Mouse (Mus musculus) bone marrow, adult 2 months (tissue): Measurements from ENCODE around the gene Klhdc4. TPM values are rescaled to one million over a fixed set of nuclear protein-coding genes. Genes with fewer than 3 reads are reported as not detected.

Experiments
- H3K27ac ChIP-seq: fragments of 200-500 bp; 2 replicates; pipeline ENCODE4 v1.5.1; 2012; ENCODE audit warnings: low read depth, mild to moderate bottlenecking, control low read depth, inconsistent platforms, low read length; ENCODE audit not compliant: control insufficient read depth, poor library complexity, insufficient read depth
- H3K4me1 ChIP-seq: fragments of 200-500 bp; 2 replicates; pipeline ENCODE4 v1.6.1; 2011; ENCODE audit warnings: low read length; ENCODE audit not compliant: control insufficient read depth, insufficient read depth
- H3K4me3 ChIP-seq: fragments of 200-500 bp; replicated peaks from 2 replicates; pipeline ENCODE3; 2011; ENCODE audit warnings: mild to moderate bottlenecking, low read depth, low read length, control low read depth; ENCODE audit not compliant: control insufficient read depth
- CTCF ChIP-seq: fragments of 200-500 bp; IDR thresholded peaks from 2 replicates; pipeline ENCODE4 v1.5.1; 2011; ENCODE audit warnings: low read length, control low read depth; ENCODE audit not compliant: control insufficient read depth, insufficient read depth
- POLR2A ChIP-seq: fragments of 200-500 bp; IDR thresholded peaks from 2 replicates; pipeline ENCODE4 v1.6.1; 2011; ENCODE audit warnings: low read depth, mild to moderate bottlenecking, control low read depth, low read length, borderline replicate concordance; ENCODE audit not compliant: control insufficient read depth
- WGBS: fragments of 180-500 bp; shearing (Covaris S2); methylation state at CpG from one replicate; pipeline ENCODE4 v1.1.7; 2018; 5-methylcytosine and 5-hydroxymethylcytosine counted together
- polyA plus RNA-seq: library from polyadenylated mRNA; stranded (reverse); fragments of >200 nt; gene quantifications from 2 replicates; pipeline ENCODE4 v1.2.4, GENCODE M21; 2011; ENCODE audit warnings: low replicate concordance; ENCODE audit not compliant: missing spikeins, insufficient read depth, insufficient read length

Gene Klhdc4
- polyA plus RNA-seq, 1 experiment = 56.2 TPM

DNA sequence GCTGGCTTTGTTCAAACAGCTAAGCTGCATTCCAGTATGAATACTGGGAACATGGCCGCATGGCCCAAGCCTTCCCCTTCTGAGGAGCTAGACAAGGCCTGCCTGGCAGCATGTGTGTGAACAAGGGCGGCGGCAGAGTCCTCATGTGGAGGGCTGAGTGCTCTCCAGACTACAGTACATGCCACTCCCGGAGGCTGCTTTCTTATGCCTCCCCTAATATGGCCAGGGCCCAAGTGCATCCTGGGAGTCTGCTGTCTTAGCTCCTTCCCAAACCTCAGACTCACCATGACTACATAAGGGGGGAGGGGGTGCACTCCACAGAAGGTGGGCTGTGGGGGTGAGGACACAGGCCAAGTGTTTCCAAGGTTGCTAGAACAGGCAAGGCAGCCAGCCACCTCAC lies 36.7 kb downstream of the Klhdc4 start:
- Histone ChIP-seq H3K4me3 (no peak overlapping the region), H3K4me1 (peaks cover 22% of the 10 kb centered on the region), H3K27ac (peak overlapping the region; percentile 86)
- TF ChIP-seq CTCF = no peak
- TF ChIP-seq POLR2A = no peak
- WGBS = 62% methylated on average over 4 of the region's 4 CpGs

DNA sequence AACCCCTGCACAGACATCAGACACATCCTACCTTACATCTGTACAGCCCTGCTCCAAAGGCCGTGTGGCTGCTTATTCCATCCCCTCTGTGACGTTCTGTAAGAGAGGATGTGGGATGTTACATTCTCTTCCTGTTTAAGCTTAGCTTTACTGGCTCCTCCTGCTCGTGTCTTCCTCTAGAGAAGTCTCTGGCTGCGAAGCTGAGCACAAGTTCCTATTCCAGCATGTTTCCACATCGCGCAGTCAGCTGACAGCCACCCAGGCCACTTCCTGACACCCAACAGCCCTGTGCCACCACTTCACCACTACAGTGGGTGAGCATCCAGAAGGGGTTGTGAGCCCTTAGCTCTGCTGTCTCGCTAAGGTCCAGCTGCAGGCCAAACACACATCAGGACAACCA lies 37.2 kb downstream of the Klhdc4 start:
- Histone ChIP-seq H3K27ac (peak overlapping the region; percentile 90), H3K4me3 (peak overlapping the region; percentile 80), H3K4me1 (peaks cover 21% of the 10 kb centered on the region; the same call in 1 of the 2 replicates)
- TF ChIP-seq CTCF (no peak), POLR2A (peak; percentile 59; the same call in 1 of the 2 replicates)
- WGBS = 2% methylated on average over 7 of the region's 7 CpGs

DNA sequence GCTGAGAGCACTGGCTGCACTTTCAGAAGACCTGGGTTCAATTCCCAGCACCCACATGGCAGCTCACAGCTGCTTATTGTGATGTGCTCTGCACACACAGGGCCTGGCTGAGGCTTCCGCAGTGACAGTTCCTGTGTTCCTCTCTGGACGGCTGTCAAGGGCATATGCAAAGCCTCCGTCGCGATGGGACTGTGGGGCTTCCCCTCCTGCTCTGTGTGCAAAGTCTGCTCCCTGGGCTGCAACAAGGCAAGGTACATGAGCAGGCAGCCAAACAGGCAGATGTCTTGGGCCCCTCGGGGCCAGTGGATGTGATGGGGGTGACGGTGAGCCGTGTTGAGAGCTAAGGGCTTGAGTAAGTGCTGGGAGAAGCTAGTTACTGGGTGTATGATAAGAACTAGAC lies 40.6 kb downstream of the Klhdc4 start:
- 64% methylated on average over 8 of the region's 8 CpGs for WGBS
- TF ChIP-seq CTCF (no peak), POLR2A (peak; percentile 28; the same call in 1 of the 2 replicates)

DNA sequence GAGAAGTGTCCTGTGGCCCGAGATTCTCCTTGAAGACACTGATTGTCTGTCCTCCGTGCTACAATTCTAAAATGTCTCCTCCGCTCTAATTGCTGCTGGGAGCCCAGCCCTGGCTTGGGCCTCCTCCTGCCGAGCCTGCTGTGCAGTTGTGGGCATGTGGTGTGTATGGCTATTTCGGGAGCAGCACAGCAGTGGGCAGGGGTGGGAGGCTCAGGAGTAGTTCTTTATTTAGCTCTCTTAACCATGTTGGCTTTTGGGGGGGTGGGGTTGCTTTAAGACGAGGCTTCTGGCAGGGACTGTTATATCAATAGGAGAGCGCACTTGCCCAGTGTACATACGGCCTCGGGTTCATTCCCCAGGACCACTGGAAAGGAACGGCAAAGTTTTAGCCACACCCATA lies 42.8 kb downstream of the Klhdc4 start:
- no peak for TF ChIP-seq POLR2A
- no peak for TF ChIP-seq CTCF
- H3K4me3 ChIP-seq = no peak overlapping the region
- no peak overlapping the region for H3K27ac ChIP-seq
- WGBS = 47% methylated on average over 10 of the region's 10 CpGs
- H3K4me1 ChIP-seq = no peaks in the 10 kb centered on the region; the same call in 1 of the 2 replicates

More for the DNA sequence above, 40.6 kb downstream of the Klhdc4 start:
- Histone ChIP-seq H3K27ac (peak overlapping the region; percentile 49; the same call in 1 of the 2 replicates), H3K4me1 (peaks cover 10% of the 10 kb centered on the region; the same call in 1 of the 2 replicates), H3K4me3 (no peak overlapping the region)

DNA sequence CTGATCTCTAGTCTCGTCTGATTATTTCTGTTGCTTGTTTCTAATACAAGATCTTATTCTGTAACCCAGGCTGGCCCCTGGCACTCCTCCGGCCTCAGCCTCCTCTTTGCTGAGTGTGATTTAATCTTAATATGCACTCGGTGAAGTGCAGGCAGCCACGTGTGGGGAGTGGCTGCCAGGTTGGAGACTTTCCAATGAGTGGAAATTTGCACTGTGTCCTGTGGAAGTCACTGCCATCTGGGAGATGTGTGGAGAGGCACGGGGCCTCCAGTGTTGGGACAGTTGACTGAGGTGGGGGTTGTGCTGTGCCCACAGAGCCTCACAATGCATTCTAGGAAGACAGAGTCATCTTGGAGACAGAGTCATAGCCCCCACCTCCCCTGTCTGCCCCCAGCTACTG lies 46.9 kb downstream of the Klhdc4 start:
- TF ChIP-seq POLR2A (no peak), CTCF (no peak)
- no peaks in the 10 kb centered on the region; the same call in 1 of the 2 replicates for H3K4me1 ChIP-seq
- H3K4me3 ChIP-seq = no peak overlapping the region
- no peak overlapping the region for H3K27ac ChIP-seq
- WGBS = 56% methylated on average over 5 of the region's 5 CpGs

DNA sequence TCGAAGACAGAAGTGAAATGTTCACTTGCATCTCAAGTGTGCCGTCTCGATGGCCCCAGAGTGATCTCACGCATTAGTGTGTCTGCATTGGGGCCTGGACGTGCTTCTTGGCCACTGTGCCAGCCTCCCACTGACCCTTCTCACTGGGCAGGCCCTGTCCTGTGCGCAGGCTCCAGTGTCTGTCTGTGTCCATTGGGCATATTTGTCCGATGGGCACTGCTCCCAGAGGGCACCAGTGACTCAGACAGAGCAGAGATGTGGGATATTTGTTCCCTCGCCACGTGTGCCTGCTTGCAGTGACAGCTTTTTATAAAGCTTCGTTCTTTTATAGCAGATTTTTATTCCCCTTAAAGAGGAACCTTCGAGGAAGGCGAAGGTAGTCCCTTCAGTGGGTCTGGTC lies 55.5 kb downstream of the Klhdc4 start:
- H3K27ac ChIP-seq = no peak overlapping the region
- TF ChIP-seq POLR2A (no peak), CTCF (no peak)
- no peaks in the 10 kb centered on the region; the same call in 1 of the 2 replicates for H3K4me1 ChIP-seq
- H3K4me3 ChIP-seq = no peak overlapping the region
- 72% methylated on average over 12 of the region's 12 CpGs for WGBS

DNA sequence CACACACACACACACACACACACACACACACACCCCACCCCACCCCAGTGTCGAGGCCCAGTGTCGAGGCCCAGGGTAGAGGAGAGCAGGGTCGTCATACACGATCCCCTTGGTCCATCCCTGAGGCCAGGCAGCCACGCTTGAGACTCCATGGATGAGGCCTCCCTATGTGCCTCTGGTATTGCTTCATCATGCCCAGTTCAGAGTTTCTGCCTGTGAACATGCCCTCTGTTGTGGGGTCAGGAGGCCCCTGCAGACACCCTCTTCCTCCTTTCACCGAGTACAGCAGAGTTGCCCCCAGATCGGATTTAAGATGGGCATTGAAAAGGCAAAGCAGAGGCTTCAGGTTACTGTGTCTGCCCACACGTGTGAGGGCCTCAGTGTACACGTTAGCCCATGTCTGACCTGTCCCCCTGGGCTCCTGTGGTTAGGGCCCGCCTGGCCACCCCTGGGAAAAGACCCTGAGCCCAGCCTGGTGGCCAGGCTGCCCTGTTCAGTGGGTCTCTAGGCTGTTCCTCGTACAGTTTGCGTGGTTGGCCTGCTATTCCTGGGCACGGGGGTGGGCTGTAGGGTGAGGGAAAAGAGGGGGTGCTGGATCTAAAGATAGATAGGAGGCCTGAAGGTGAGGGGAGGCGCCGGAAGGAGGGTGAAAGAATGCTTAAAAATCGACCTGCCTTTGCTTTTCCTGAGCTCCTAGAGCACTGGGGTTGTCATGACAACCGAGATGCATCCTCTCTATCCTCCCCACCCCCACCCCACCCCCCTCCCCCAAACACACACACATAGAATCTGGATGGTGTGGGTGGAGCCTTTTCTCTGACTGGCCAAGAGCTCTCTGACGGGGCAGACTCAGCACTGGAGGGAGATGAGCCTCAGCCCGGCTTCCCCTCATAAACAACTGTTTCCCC lies 58.3 kb downstream of the Klhdc4 start:
- no peak for TF ChIP-seq CTCF
- TF ChIP-seq POLR2A = no peak
- 27% methylated on average over 19 of the region's 19 CpGs for WGBS
- no peaks in the 10 kb centered on the region; the same call in 1 of the 2 replicates for H3K4me1 ChIP-seq
- H3K4me3 ChIP-seq = no peak overlapping the region
- H3K27ac ChIP-seq = no peak overlapping the region

DNA sequence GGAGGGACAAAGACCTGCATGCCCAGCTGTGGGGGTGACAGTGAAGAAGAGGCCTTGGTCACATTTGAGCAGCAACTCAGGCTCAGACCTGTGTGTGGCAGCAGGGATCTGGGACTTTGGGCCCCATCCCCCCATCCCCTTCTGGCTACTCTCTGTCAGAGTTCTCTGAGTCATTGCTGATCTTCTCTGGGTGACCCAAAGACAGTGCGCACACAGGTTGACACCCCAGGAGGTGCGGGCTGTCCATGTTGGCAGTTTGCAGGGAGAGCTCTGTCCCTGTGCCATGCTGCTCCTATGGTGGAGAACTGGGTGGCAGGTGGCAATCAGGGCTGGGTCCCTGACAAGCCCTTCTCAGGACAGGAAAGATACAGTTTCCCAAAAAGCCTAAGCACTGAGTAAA lies 59.7 kb downstream of the Klhdc4 start:
- no peak for TF ChIP-seq POLR2A
- no peak for TF ChIP-seq CTCF
- Histone ChIP-seq H3K27ac (no peak overlapping the region), H3K4me1 (no peaks in the 10 kb centered on the region; the same call in 1 of the 2 replicates), H3K4me3 (no peak overlapping the region)
- WGBS = 96% methylated on average over 2 of the region's 2 CpGs
